Mouse (Mus musculus) adrenal gland, postnatal 10 days (tissue): ENCODE results near the gene Rhbdd3. TPM values are rescaled to one million over a fixed set of nuclear protein-coding genes. Genes with fewer than 3 reads are reported as not detected.
A peak's percentile ranks its signal among the peaks of the same experiment; 100 is the strongest.
"Not testable (repeated sequence)": the region's sequence is repeated elsewhere in the genome, so short reads cannot be mapped to it uniquely, and the experiment has no call there.

ENCODE experiments used
- DNase-seq: peaks from one replicate; pipeline ENCODE4 v3.0.0; 2021; ENCODE audit warnings: mixed read lengths
- total RNA-seq, 2 experiments: library from RNA; stranded (reverse); gene quantifications; 2 replicates each; pipeline ENCODE4 v1.2.3; 2021

Gene Rhbdd3
- total RNA-seq, 2 experiments from 2014 or later = 18.5 to 24.5 TPM

DNA sequence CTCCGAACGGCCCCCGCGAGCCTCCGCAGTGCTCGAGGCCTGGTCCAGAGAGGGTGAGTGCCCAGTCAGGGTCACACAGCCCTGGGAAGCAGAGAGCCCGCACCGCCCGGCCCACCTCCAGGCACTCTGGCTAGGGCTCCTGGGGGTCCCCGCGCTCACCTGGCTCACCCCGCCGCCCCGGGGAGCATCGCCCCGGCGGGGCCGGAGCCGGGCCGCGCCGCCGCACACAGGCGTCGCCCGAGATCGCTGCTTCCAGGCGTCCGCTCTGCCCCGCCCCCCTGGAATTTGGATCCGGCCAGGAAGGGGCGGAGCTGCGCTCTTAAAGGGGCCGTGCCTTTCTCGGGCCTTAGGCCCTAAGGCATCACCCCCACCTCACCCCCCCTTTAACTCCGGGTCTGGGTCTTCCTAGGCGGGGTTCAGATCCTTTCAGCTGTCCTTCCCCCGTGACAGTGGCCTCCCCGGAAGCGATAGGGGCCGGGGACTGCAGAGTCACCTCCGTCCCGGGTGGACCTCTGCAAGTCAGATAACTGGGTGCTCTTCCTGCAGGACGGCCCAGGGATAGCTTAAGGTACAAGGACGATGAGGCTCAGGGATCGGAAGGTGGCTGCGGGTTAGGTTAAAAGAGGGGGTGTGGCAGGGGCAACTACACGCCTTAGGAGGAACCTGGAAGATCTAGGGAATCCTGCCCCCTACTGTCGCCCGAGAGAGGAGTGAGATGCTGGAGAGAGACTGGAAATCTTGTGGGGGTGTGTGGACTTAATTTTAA is 33.5 kb upstream of the Rhbdd3 start, which contains the start of gene Gas2l1:
Gene Gas2l1 (minus strand): TSS at position 272 of the 766 bp plus-strand sequence.
- DNase-seq = peak; percentile 95

- no peak for DNase-seq
These were observed 31.7 kb upstream of the Rhbdd3 start for GRCm38 (mm10) chr11:5067063-5067462.

DNA sequence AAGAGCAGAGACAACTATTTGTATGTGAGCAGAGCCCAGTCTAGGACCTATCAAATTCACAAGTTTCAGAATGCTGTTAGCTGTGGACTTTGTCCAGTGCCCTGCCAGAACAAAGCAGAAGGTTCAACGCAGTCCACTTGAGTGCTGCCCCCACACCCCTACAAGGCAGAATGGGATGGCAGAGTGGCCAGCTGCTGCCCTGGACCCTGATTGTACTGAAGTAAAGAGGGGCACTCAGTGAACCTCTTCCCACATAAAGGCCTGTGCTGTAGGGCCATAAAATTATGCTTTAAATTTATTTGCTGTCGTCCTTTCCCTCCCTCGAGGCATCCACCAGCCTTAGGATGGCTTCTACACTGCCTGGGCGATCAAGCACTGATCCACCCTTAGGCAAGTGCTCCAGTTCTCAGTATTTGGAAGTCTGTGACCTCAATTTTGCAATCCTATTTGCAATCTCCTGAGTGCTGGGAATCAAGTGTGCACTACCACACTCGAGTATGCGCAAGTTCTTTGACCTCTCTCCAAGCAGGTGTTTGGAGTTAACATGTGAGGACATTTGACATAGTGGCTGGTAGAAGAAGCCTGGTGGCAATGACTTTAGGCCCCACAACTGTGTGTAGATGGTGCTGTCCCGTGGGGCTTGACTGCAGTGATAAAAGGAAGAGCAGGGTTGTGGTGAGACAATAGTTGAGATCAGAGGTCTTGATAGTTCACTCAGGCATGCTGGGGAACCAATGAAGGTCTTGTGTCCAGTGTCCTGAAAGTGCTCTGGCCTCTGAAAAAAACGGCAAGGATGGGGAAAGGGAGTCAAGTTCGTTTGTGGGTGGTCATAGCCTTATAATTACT is 30.4 kb upstream of the Rhbdd3 start:
- DNase-seq = no peak

DNA sequence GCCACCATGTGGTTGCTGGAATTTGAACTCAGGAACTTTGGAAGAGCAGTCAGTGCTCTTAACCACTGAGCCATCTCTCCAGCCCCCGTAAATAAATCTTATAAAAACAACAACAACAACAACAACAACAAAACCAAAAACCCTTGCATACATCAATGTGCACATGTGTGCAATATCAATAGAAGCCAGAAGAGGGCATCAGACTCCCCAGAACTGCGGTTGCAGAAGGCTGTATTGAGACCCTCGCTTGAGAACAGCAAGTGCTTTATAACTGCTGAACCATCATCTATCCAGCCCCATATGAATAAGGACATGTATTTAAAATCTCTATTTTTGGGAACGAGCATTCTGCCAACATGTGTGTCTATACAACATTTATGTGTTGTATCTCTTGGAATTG is 23.8 kb upstream of the Rhbdd3 start:
- no peak for DNase-seq

DNA sequence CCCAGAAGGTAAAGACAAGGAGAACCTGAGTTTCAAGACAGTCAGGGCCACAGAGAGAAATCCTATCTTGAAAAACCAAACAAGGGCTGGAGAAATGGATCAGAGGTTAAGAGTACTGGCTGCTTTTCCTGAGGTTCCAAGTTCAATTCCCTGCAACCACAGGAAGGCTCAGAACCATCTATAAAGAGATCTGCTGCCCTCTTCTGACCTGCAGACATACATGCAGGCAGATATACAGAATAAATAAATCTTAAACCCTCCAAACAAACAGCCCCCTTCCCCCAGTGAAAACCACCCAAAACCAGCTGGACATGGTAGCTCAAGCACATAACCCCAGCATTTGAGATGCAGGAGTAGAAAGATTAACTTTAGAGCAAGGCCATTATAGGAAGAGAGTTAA is 23.0 kb upstream of the Rhbdd3 start:
- DNase-seq = no peak

DNA sequence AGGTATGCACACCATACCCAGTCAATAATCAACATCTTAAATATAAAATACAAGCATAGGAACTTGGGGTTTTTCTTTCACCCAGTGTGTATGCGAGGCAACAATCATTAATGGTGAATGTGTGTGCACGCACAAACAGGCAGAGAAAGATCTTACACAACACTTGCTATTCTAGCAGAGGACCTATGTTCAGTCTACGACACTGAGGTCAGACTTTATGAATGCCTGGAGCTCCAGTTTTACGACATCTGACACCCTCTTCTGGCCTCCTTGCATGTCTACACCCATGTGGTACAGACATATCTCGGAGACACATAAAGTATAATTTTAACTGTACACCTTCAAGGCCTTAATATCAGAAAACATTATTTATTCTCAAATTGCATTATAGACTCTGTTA is 21.9 kb upstream of the Rhbdd3 start:
- not testable (repeated sequence) for DNase-seq

DNA sequence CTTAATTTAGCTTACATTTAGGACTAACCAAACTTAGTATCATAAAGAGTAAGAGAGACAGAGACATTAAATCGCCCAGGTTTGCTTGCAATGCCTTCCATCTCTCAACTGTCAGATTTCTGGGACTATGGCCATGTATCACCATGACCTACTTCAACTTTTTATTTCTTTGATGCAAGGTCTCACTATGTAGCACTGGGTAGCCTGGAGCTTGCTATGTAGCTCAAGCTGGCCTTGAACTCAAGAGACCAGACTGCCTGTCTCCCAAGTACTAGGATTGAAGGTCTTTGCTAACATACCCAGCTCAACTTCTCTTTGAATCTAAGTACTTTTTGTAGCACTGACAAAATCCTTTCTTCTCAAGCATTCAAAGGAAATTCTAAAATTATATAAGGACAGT is 9.6 kb upstream of the Rhbdd3 start:
- no peak for DNase-seq

GRCm38 (mm10) chr11:5091706-5092105 is 7.0 kb upstream of the Rhbdd3 start:
- no peak for DNase-seq

DNA sequence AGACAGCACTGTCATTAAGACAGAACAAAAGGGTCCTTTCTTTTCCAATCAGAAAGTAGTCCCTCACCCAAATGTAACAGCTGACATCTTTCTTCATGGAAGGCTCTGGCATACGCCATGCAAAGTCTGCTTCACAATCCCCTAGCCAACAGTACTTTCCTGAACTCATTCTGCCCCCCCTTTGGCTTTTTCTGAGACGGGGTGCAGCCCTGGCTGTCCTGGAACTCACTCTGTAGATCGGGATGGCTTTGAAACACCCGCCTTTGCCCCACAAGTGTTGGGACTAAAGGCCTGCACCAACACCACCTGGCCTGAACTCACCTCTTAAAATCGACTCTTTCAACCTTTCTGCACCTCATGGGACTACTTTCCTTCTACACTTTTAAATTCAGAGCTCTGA is 2.8 kb upstream of the Rhbdd3 start:
- DNase-seq = no peak

DNA sequence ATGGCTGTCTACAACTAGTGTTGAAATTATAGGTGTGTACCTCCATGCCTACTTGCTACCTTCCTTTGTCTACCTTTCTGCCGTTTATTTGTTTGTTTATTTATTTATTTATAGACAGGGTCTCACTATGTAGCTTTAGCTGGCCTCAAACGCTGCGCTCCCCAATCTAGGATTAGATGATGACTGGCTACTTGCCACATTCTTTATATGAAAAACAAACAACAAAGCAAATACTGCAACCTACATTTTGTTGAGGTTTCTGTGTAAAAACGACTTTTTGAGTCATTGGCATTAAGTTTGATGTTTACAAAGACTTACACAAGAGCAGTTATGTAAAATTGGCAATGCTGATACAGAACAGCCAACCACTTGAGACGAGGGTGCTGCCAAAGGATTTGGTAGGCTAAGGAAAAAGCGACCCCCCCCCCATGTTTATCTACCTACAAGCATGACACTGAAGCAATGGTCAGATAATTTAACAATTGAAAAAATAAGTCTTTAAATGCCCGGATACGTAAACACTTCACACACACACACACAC is 2.2 kb upstream of the Rhbdd3 start:
- DNase-seq = no peak

DNA sequence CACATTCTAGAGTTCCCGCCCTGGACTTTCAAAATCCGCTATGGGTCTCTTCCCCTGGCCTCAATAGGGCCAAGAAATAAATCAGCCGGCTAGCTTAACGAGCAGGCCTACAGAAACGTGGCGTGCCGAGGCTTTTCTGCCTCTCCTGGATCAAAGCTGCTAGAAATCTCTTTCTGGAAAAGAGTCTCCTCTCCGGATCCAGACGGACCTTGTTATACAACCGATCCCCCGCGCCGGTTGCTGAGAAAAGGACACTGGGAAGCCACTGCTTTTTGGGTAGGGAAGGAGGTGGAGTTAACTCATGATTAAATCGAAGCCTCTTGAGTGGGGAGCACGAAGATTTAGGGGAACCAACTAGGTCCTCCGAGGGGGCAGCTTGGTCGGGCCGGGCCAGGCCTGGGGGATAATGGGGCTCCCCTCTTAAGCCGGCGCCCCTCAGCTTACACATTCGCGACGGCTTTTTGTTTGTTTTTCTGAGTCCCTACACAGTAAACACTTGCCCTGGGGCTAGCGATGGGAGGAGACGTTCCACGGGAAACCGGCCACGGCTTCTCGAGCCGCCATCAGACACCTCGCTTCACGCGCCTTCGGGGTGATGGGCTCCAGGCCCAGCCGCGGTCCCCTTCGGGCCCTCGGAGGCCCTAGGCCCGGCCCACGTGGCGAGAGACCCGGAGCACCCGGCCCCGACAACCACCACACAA is 541 bp upstream of the Rhbdd3 start:
- DNase-seq = peak; percentile 61

DNA sequence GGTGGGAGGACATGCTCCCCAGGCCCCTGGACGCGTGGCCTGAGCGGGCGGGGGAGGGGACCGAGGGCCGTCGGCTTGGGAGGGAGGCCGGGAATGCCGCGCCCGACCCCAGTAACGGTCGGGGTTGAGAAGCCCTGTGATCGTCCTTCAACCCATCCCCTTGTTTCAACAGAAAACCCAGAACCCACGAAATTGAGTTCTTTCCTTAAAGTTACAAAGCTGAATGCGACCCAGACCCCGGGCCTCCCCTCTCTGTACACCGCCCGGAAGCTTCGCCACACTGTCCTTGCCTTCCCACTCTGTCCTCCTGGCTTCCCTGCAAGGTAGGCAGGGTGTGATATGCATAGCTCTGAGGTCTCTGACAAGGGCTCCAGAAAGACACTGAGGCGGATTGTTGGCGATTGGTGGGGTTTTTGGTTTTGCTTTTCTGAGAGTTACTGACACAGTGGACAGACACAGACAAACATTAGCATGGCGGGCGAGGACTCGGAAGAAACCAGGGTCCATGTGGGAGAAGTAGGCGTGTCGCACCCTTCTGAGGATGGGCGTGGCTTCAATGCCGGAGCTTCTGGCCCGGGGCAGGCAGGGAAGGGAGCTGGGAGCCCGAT is 954 bp downstream of the Rhbdd3 start:
- DNase-seq = peak; percentile 90

GRCm38 (mm10) chr11:5100283-5100682 is 1.6 kb downstream of the Rhbdd3 start:
- no peak for DNase-seq

- DNase-seq = no peak
These were observed 2.1 kb downstream of the Rhbdd3 start for GRCm38 (mm10) chr11:5100801-5101200.

- DNase-seq = no peak
These were observed 2.9 kb downstream of the Rhbdd3 start for GRCm38 (mm10) chr11:5101641-5102040.

DNA sequence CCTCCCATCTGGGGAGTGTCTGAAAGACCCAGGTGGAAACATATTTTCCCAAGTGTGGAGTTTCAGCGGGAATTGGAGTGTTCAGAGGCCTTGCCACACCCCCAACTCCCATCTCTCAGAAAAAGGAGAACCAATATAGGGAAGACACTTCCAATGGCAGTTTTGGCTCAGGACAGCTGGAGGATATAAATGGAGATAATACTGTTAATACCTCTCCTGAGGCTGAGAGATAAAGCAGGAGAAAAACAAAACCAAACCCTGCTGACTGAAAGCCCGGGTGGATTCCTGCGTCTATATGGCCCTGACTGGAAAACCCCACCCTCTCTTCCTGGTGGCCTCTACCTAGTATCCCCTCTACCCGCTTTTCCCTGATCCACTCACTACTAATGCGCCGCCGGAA is 3.7 kb downstream of the Rhbdd3 start:
- DNase-seq = no peak

DNA sequence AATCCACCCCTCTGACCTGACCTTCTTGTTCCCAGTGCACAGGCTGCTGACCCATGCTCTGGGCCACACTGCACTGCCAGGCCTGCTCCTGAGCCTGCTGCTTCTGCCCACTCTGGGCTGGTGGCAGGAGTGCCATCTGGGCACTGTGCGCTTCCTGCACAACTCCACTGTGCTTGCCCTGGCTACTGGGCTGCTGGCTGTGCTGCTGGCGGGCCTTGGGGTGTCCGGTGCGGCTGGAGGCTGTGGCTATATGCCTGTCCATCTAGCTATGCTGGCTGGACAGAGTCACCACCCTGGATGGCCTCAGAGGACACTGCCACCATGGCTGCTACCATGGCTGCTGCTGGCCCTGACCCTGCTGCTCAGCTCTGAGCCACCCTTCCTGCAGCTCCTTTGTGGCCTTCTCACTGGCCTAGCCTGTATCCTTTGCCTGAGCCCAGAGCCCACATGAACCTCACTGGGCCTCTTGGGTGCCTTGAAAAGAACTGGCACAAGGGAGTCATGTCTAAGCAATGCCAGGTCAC is 5.3 kb downstream of the Rhbdd3 start:
- DNase-seq = no peak

- DNase-seq = no peak
These were observed 10.7 kb downstream of the Rhbdd3 start for GRCm38 (mm10) chr11:5109441-5109840.

DNA sequence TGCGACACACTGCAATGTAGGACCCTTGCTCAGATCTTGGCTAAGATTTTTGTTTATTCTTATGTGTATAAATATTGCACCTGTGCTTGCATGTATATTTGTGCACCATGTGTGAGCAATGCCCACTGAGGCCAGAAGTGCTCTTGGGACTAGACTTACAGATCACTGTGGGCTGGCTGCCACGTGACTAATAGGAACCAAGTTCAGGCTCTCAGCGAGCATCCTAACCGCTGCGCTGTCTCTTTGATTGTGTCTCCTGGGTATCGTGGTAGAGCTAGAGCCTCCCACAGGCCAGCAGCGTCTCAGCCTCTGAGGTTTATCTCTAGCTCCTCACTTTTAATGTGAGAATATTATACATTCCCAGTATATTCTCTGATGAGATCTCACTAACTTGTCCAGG is 14.9 kb downstream of the Rhbdd3 start:
- no peak for DNase-seq

DNA sequence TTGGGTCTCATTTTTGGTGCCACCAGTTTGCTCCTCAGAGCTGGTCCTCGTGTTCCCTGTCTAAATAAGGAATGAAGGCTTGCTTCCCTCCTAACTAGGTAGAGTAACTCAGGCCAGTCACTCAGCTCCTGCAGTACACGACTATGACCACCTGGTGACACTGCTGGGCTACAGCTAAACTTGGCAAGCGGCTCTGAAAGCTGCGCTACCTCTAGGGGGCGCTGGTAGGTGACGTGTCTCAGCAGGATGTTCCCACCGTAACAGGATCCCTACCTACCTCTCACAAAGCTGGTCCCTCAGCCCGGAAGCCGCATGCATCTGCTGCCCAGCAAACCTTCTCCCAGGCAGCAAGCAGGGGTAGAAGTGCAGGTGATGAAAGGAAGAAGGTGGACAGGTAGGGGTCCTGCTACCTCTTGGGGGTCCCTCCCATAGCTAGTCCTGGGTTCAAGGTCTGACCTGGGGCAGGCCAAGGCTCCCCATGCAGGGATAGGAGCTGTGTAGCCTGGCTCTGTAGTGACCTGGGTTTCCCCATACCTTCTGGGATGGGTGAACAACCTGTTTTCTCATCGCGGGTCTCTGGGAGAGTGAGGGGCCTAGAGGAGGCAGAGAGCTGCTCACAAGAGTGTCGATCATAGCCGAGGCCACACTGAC is 16.3 kb downstream of the Rhbdd3 start:
- peak; percentile 92 for DNase-seq

DNA sequence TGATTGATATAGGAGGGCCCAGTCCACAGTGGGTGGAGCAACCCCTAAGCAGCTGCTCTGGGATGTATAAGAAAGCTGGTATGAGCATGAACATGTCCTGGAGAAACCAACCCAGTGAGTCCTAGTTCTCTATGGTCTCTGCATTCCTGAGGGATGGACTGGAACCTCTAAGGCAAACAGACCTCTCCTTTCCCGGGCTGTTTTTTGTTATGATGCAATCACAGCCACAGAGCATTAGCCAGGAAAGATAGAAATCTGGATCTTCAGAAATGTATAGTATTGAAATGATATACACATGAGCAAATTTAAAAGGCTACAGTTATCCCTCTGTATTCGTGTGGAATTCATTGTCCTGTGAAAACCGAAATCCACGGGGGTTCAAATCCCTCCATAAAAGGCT is 27.0 kb downstream of the Rhbdd3 start:
- DNase-seq = no peak
